Mouse (Mus musculus) CH12.LX (cell line): ENCODE measurements around the gene Zfp786. TPM values are rescaled to one million over a fixed set of nuclear protein-coding genes. Genes with fewer than 3 reads are reported as not detected.
"Not testable (repeated sequence)": the region's sequence is repeated elsewhere in the genome, so short reads cannot be mapped to it uniquely, and the experiment has no call there.

Experiments used
- DNase-seq: peaks from one replicate; pipeline ENCODE4 v3.0.0-alpha.2; 2013; ENCODE audit errors: extremely low read depth
- H3K27ac ChIP-seq: 2 replicates; pipeline ENCODE4 v1.5.1; 2012; ENCODE audit warnings: low read depth, mild to moderate bottlenecking, control low read depth, moderate library complexity; ENCODE audit not compliant: insufficient read depth
- H3K27me3 ChIP-seq: replicated peaks from 2 replicates; pipeline ENCODE3; 2012; ENCODE audit warnings: inconsistent platforms
- H3K36me3 ChIP-seq, 2 experiments: replicated peaks in 1 of 2; 2 replicates each; pipeline versions ENCODE3 to v1.6.1; 2012; ENCODE audit warnings: inconsistent platforms in 1 of 2, low read length in 1 of 2, mild to moderate bottlenecking in 1 of 2, mixed read lengths in 1 of 2, moderate library complexity in 1 of 2; ENCODE audit not compliant: control insufficient read depth in 1 of 2, insufficient read depth in 1 of 2
- H3K4me1 ChIP-seq, 2 experiments: 2 replicates each; pipeline ENCODE4 v1.6.1; 2012; ENCODE audit warnings: inconsistent platforms in 1 of 2, moderate library complexity in 1 of 2; ENCODE audit not compliant: insufficient read depth in 2 of 2, control insufficient read depth in 1 of 2
- H3K4me2 ChIP-seq: 2 replicates; pipeline ENCODE4 v1.6.1; 2012; ENCODE audit warnings: low read depth, mild to moderate bottlenecking, control low read depth; ENCODE audit not compliant: poor library complexity, insufficient read depth, severe bottlenecking
- H3K4me3 ChIP-seq, 3 experiments: fragments of 150-350 bp in 1 of 3; sonication (generic) in 1 of 3; replicated peaks in 1 of 3; 2 replicates each; pipeline versions ENCODE3 to v1.5.1; 2011 to 2012; ENCODE audit warnings: low read depth in 2 of 3, low read length in 2 of 3, mild to moderate bottlenecking in 2 of 3, moderate library complexity in 2 of 3, control low read depth in 1 of 3, improper control_type of control experiment in 1 of 3, inconsistent platforms in 1 of 3, mixed read lengths in 1 of 3; ENCODE audit not compliant: poor library complexity in 1 of 3
- H3K79me2 ChIP-seq: replicated peaks from 2 replicates; pipeline ENCODE4 v1.6.1; 2012; ENCODE audit warnings: mild to moderate bottlenecking, moderate library complexity; ENCODE audit not compliant: control insufficient read depth, poor library complexity, insufficient read depth, severe bottlenecking; ENCODE audit errors: extremely low read depth
- H3K9ac ChIP-seq: 2 replicates; pipeline ENCODE4 v1.6.1; 2012; ENCODE audit warnings: low read depth, mild to moderate bottlenecking, control low read depth, moderate library complexity; ENCODE audit not compliant: insufficient read depth
- H3K9me3 ChIP-seq: replicated peaks from 2 replicates; pipeline ENCODE3; 2012; ENCODE audit warnings: low read length, inconsistent platforms, mixed read lengths
- BHLHE40 ChIP-seq: IDR thresholded peaks from 2 replicates; pipeline ENCODE4 v1.6.1; 2011; ENCODE audit warnings: mild to moderate bottlenecking, low read depth, low read length, improper control_type of control experiment
- CHD2 ChIP-seq: IDR thresholded peaks from 2 replicates; pipeline ENCODE4 v1.6.1; 2011; ENCODE audit warnings: low read length, improper control_type of control experiment
- EP300 ChIP-seq: IDR thresholded peaks from 2 replicates; pipeline ENCODE4 v1.6.1; 2011; ENCODE audit warnings: low read length, improper control_type of control experiment
- GABPA ChIP-seq: IDR thresholded peaks from 2 replicates; pipeline ENCODE4 v1.6.1; 2012; ENCODE audit warnings: low read depth, low read length, improper control_type of control experiment, inconsistent platforms; ENCODE audit not compliant: insufficient replicate concordance
- HCFC1 ChIP-seq: IDR thresholded peaks from 2 replicates; pipeline ENCODE4 v1.6.1; 2012; ENCODE audit warnings: low read depth, mild to moderate bottlenecking, inconsistent platforms, low read length, improper control_type of control experiment
- IRF4 ChIP-seq: IDR thresholded peaks from 2 replicates; pipeline ENCODE4 v1.6.1; 2014; ENCODE audit warnings: low read depth, mild to moderate bottlenecking, inconsistent platforms, low read length, improper control_type of control experiment
- JUN ChIP-seq: IDR thresholded peaks from 2 replicates; pipeline ENCODE4 v1.6.1; 2011; ENCODE audit warnings: low read depth, mild to moderate bottlenecking, low read length, improper control_type of control experiment, moderate library complexity; ENCODE audit not compliant: insufficient read depth
- JUND ChIP-seq: conservative IDR thresholded peaks from 2 replicates; pipeline ENCODE4 v1.6.1; 2011; ENCODE audit warnings: low read depth, low read length, improper control_type of control experiment
- KAT2A ChIP-seq: IDR thresholded peaks from 2 replicates; pipeline ENCODE4 v1.6.1; 2012; ENCODE audit warnings: low read length, improper control_type of control experiment, inconsistent platforms; ENCODE audit not compliant: insufficient replicate concordance
- MAFK ChIP-seq: IDR thresholded peaks from 2 replicates; pipeline ENCODE4 v1.6.1; 2011; ENCODE audit warnings: low read length, improper control_type of control experiment; ENCODE audit not compliant: insufficient replicate concordance
- MAZ ChIP-seq: IDR thresholded peaks from 2 replicates; pipeline ENCODE4 v1.6.1; 2012; ENCODE audit warnings: low read depth, mild to moderate bottlenecking, inconsistent platforms, low read length, improper control_type of control experiment, moderate library complexity
- NRF1 ChIP-seq: IDR thresholded peaks from 2 replicates; pipeline ENCODE4 v1.6.1; 2014; ENCODE audit warnings: low read depth, mild to moderate bottlenecking, inconsistent platforms, low read length, improper control_type of control experiment, moderate library complexity
- PAX5 ChIP-seq: IDR thresholded peaks from 2 replicates; pipeline ENCODE4 v1.6.1; 2012; ENCODE audit warnings: low read length, inconsistent platforms, mixed read lengths
- POLR2A ChIP-seq: IDR thresholded peaks from 2 replicates; pipeline ENCODE4 v1.6.1; 2011; ENCODE audit warnings: low read depth, mild to moderate bottlenecking, improper control_type of control experiment, low read length
- POLR2AphosphoS2 ChIP-seq: IDR thresholded peaks from 2 replicates; pipeline ENCODE4 v1.6.1; 2011; ENCODE audit warnings: low read depth, low read length, improper control_type of control experiment
- RAD21 ChIP-seq: IDR thresholded peaks from 2 replicates; pipeline ENCODE4 v1.6.1; 2011; ENCODE audit warnings: low read depth, mild to moderate bottlenecking, low read length, improper control_type of control experiment, moderate library complexity
- SMC3 ChIP-seq: IDR thresholded peaks from 2 replicates; pipeline ENCODE4 v1.6.1; 2011; ENCODE audit warnings: low read depth, low read length, improper control_type of control experiment
- TBP ChIP-seq: conservative IDR thresholded peaks from 2 replicates; pipeline ENCODE4 v1.6.1; 2011; ENCODE audit warnings: low read depth, low read length, improper control_type of control experiment
- TCF12 ChIP-seq: IDR thresholded peaks from 2 replicates; pipeline ENCODE4 v1.6.1; 2014; ENCODE audit warnings: low read depth, mild to moderate bottlenecking, inconsistent platforms, low read length, improper control_type of control experiment
- UBTF ChIP-seq: IDR thresholded peaks from 2 replicates; pipeline ENCODE4 v1.6.1; 2012; ENCODE audit warnings: low read depth, mild to moderate bottlenecking, inconsistent platforms, low read length, improper control_type of control experiment, moderate library complexity
- ZKSCAN1 ChIP-seq: IDR thresholded peaks from 2 replicates; pipeline ENCODE4 v1.6.1; 2012; ENCODE audit warnings: low read depth, inconsistent platforms, low read length, improper control_type of control experiment, borderline replicate concordance
- ZMIZ1 ChIP-seq: IDR thresholded peaks from 2 replicates; pipeline ENCODE4 v1.6.1; 2012; ENCODE audit warnings: low read depth, mild to moderate bottlenecking, inconsistent platforms, low read length, improper control_type of control experiment
- dilution Hi-C: fragments of 300-500 bp; cut with MboI; formaldehyde crosslinking; loops from 2 replicates; pipeline ENCODE4 v1.14.3; 2020; ENCODE audit warnings: low sequenced_read_pairs; ENCODE audit not compliant: extremely low pct_unique_long_range_greater_than_20kb, extremely low pct_ligation_motif_present
- in situ Hi-C: fragments of 300-500 bp; cut with MboI; formaldehyde crosslinking; loops from 3 replicates; pipeline ENCODE4 v1.14.3; 2019; ENCODE audit warnings: low sequenced_read_pairs, low pct_ligation_motif_present, low pct_unique_long_range_greater_than_20kb, mixed read lengths
- polyA plus RNA-seq: library from polyadenylated mRNA; unstranded; fragments of >175 nt; gene quantifications from 2 replicates; pipeline ENCODE4 v1.2.1, GENCODE M21; 2012; ENCODE audit warnings: low read depth; ENCODE audit not compliant: insufficient read length
- total RNA-seq, 2 experiments: library from RNA; depleted of rRNA; stranded (reverse); fragments of 300-350 nt in 1 of 2; fragments of >200 nt in 1 of 2; gene quantifications; 2 replicates each; pipeline ENCODE4 v1.2.3; 2012 to 2014

The Zfp786 gene
- total and polyA plus RNA-seq, 3 experiments = 0.30 to 0.89 (median 0.40) TPM

DNA sequence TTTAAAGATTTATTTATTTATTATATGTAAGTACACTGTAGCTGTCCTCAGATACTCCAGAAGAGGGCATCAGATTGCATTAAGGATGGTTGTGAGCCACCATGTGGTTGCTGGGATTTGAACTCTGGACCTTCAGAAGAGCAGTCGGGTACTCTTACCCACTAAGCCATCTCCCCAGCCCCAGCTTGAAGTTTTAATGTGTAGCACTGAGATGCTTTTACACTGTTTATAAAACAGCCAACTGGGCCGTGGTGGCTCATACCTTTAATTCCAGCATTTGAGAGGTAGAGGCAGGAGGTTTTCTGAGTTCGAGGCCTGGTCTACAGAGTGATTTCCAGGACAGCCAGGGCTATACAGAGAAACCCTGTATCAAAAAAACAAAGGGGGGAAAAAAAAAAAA is 27.1 kb upstream of the Zfp786 start:
- H3K27ac ChIP-seq, DNase-seq, in situ Hi-C loops, H3K4me1 ChIP-seq, H3K9ac ChIP-seq, H3K4me3 ChIP-seq, H3K9me3 ChIP-seq, H3K27me3 ChIP-seq, dilution Hi-C loops, H3K4me2 ChIP-seq, H3K79me2 ChIP-seq: not testable (repeated sequence)
- 0 out of 2 replicates have a peak, but pooled peaks have one; percentile 12 for TF ChIP-seq TBP
- peaks cover 9 to 23% of the 10 kb centered on the region in 2 experiments for H3K36me3 ChIP-seq

DNA sequence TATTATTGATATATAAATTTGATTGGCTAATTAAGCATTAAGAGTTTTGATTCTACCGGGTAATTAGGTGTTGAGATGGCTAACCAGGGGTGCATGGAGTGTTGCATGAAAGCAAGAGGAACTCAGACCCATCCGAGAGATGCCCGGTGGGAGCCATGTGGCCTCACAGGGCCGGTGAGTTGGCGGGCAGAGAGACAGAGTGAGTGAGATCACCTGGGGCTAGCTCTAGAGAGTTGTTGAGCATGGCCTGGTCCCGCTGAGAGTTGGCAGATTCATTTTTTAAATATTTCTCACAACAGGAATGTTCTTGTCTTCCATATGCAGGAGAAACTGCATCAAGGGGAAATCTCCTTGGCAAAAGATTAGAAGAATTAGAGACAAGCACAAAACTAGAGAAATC is 26.6 kb upstream of the Zfp786 start:
- dilution Hi-C loops = no loop called here
- DNase-seq = no peak
- Histone ChIP-seq H3K27me3 (no peaks in the 10 kb centered on the region), H3K4me2 (no peak overlapping the region), H3K79me2 (no peaks in the 10 kb centered on the region), H3K36me3 (peaks cover 9 to 20% of the 10 kb centered on the region in 2 experiments), H3K27ac (no peak overlapping the region), H3K9ac (no peak overlapping the region), H3K9me3 (no peaks in the 10 kb centered on the region), H3K4me3 (no peak overlapping the region), H3K4me1 (no peaks in the 10 kb centered on the region)
- in situ Hi-C loops = no loop called here
- TF ChIP-seq SMC3 = no peak
- TF ChIP-seq GABPA = no peak
- no peak for TF ChIP-seq RAD21
- TF ChIP-seq IRF4 = no peak
- no peak for TF ChIP-seq TCF12
- TF ChIP-seq ZMIZ1 = no peak
- no peak for TF ChIP-seq JUND
- no peak for TF ChIP-seq POLR2A
- no peak for TF ChIP-seq MAFK
- TF ChIP-seq POLR2AphosphoS2 = no peak
- no peak for TF ChIP-seq KAT2A
- TF ChIP-seq BHLHE40 = no peak
- TF ChIP-seq JUN = no peak
- no peak for TF ChIP-seq EP300
- TF ChIP-seq MAZ = no peak

DNA sequence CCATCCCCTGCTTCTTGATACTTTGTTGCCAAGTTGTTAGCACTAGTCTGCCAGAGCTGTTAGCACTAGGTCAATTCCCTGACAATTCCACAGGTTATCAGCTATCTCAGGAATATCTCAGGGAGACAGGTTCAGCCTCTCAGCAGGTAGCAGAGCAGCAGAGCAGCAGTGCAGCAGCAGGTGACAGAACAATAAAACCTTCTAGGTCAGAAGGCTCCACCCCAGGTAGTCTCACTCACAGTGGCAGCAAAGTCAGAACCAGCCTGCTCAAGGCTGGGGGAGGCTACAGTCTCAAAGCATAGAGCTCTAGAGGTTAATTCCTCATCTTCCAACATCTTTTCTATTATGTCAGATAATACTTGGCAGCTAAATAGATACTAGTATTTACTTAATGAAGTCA is 15.1 kb upstream of the Zfp786 start:
- Histone ChIP-seq H3K9ac (no peak overlapping the region), H3K79me2 (no peaks in the 10 kb centered on the region), H3K27ac (no peak overlapping the region), H3K36me3 (peaks cover 8 to 26% of the 10 kb centered on the region in 2 experiments), H3K4me2 (no peak overlapping the region), H3K27me3 (no peaks in the 10 kb centered on the region), H3K4me1 (no peaks in the 10 kb centered on the region), H3K4me3 (no peak overlapping the region), H3K9me3 (no peaks in the 10 kb centered on the region)
- no peak for DNase-seq
- TF ChIP-seq UBTF (no peak), JUN (no peak), CHD2 (no peak), BHLHE40 (no peak), PAX5 (no peak), MAFK (no peak), HCFC1 (no peak), ZKSCAN1 (no peak), NRF1 (no peak)
- dilution Hi-C loops = no loop called here
- in situ Hi-C loops = no loop called here
